Mouse (Mus musculus): Measurements from ENCODE around the gene Ccdc124. TPM values are rescaled to one million over a fixed set of nuclear protein-coding genes. Genes with fewer than 3 reads are reported as not detected.
A peak's percentile ranks its signal among the peaks of the same experiment; 100 is the strongest.

The Ccdc124 gene
- polyA plus RNA-seq, 1 experiment from 2014 or later = 149 TPM

DNA sequence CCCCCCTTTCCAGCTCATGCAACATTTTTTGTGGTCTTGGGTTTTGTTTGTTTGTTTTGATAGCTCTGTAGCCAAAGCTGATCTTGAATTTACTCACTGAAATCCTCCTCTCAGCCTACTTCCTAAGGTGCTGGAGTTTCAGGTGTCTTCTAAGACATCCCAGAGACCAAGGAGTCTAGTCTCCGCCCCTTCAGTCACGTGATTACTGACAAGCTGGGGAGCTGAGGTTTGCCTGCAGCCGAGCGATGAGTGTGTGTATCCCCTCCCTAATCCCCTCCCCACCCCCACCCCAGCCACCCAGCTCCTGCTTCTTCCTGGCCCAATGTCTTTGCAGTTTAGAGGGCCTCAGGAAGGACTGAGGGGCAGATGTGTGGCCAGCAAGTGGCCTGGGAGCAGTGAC lies 16.2 kb downstream of the Ccdc124 start:
- H3K27me3 ChIP-seq (ENCODE audit: control insufficient read depth, insufficient read depth, low read length) = no peaks in the 10 kb centered on the region
- DNase-seq (peak; percentile 65), ATAC-seq (ENCODE audit: low FRiP score, low TSS enrichment) (0 out of 2 replicates have a peak, but pooled peaks have one; percentile 19)
- peaks cover 9% of the 10 kb centered on the region; the same call in 1 of the 2 replicates for H3K36me3 ChIP-seq (ENCODE audit: control insufficient read depth, insufficient read depth, low read length)
- H3K9ac ChIP-seq (replicated peaks; ENCODE audit: low read length) = 0 out of 2 replicates have a peak overlapping the region, but pooled peaks have one; percentile 23
- H3K4me3 ChIP-seq (replicated peaks; ENCODE audit: low read depth, low read length) = no peak overlapping the region
- H3K9me3 ChIP-seq (ENCODE audit: control insufficient read depth, low read length) = no peaks in the 10 kb centered on the region
- no peak overlapping the region for H3K4me2 ChIP-seq (ENCODE audit: low read length)
- 7% methylated on average over 4 of the region's 4 CpGs for WGBS
- peak overlapping the region; percentile 55; the same call in 1 of the 2 replicates for H3K27ac ChIP-seq (replicated peaks; ENCODE audit: low read depth, low read length)
- H3K4me1 ChIP-seq (ENCODE audit: control insufficient read depth, insufficient read depth, low read length) = peaks cover 33% of the 10 kb centered on the region

DNA sequence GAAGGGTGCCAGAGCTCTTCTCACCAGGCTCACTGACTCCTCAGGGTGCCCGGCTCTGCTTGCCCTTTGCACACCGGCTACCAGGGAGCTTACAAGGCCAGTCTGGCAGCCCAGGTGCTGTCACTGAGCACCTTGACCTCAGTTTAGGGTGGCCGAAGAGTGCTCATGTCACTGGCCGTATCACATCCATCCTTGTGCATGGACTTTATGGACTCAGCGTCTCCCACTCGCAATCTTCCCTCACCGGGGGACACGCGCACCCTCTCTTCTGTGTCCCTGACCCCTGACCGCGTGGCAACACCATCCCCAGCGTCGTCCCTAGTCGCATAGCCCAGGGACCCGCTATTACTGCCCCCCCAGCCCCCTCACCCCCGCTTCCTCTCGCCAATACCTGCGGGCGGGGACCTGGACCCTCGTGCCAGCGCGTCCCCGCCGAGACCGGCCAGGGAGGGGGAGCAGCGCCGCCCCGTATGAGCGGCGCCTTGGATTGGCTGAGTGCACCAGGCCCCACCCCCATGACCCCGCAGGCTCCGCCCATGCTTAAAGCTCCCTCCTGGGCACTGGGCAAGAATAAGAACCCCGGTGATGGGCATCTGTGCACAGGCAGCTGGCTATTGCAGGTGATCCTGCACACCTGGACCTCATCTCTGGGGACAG lies 17.1 kb downstream of the Ccdc124 start:
- peak overlapping the region; percentile 43 for H3K4me3 ChIP-seq (replicated peaks; ENCODE audit: low read depth, low read length)
- peak overlapping the region; percentile 79 for H3K4me2 ChIP-seq (ENCODE audit: low read length)
- peak overlapping the region; percentile 59 for H3K9ac ChIP-seq (replicated peaks; ENCODE audit: low read length)
- peak; percentile 83 for DNase-seq
- 8% methylated on average over 33 of the region's 33 CpGs for WGBS
- no peaks in the 10 kb centered on the region for H3K27me3 ChIP-seq (ENCODE audit: control insufficient read depth, insufficient read depth, low read length)
- no peaks in the 10 kb centered on the region for H3K9me3 ChIP-seq (ENCODE audit: control insufficient read depth, low read length)
- ATAC-seq (ENCODE audit: low FRiP score, low TSS enrichment) = peak; percentile 79
- peaks cover 25% of the 10 kb centered on the region for H3K4me1 ChIP-seq (ENCODE audit: control insufficient read depth, insufficient read depth, low read length)
- H3K27ac ChIP-seq (replicated peaks; ENCODE audit: low read depth, low read length) = no peak overlapping the region
- peaks cover 9% of the 10 kb centered on the region; the same call in 1 of the 2 replicates for H3K36me3 ChIP-seq (ENCODE audit: control insufficient read depth, insufficient read depth, low read length)

- H3K36me3 ChIP-seq (ENCODE audit: control insufficient read depth, insufficient read depth, low read length) = peaks cover 9% of the 10 kb centered on the region; the same call in 1 of the 2 replicates
- no peak overlapping the region for H3K27ac ChIP-seq (replicated peaks; ENCODE audit: low read depth, low read length)
- peaks cover 23% of the 10 kb centered on the region for H3K4me1 ChIP-seq (ENCODE audit: control insufficient read depth, insufficient read depth, low read length)
- WGBS = 72% methylated on average over 5 of the region's 5 CpGs
- H3K27me3 ChIP-seq (ENCODE audit: control insufficient read depth, insufficient read depth, low read length) = no peaks in the 10 kb centered on the region
- H3K9me3 ChIP-seq (ENCODE audit: control insufficient read depth, low read length) = no peaks in the 10 kb centered on the region
- H3K4me3 ChIP-seq (replicated peaks; ENCODE audit: low read depth, low read length) = no peak overlapping the region
- ATAC-seq (ENCODE audit: low FRiP score, low TSS enrichment) (no peak), DNase-seq (no peak)
- H3K9ac ChIP-seq (replicated peaks; ENCODE audit: low read length) = no peak overlapping the region
- peak overlapping the region; percentile 79 for H3K4me2 ChIP-seq (ENCODE audit: low read length)
Measured at GRCm38 (mm10) chr8:70856028-70856427, 17.7 kb downstream of the Ccdc124 start.

GRCm38 (mm10) chr8:70853863-70854262 lies 19.9 kb downstream of the Ccdc124 start:
- H3K36me3 ChIP-seq (ENCODE audit: control insufficient read depth, insufficient read depth, low read length) = peaks cover 12% of the 10 kb centered on the region
- H3K4me1 ChIP-seq (ENCODE audit: control insufficient read depth, insufficient read depth, low read length) = peaks cover 23% of the 10 kb centered on the region
- H3K9me3 ChIP-seq (ENCODE audit: control insufficient read depth, low read length) = no peaks in the 10 kb centered on the region
- DNase-seq (no peak), ATAC-seq (ENCODE audit: low FRiP score, low TSS enrichment) (no peak)
- WGBS = 89% methylated on average over 2 of the region's 2 CpGs
- H3K4me2 ChIP-seq (ENCODE audit: low read length) = no peak overlapping the region
- H3K9ac ChIP-seq (replicated peaks; ENCODE audit: low read length) = no peak overlapping the region
- H3K27me3 ChIP-seq (ENCODE audit: control insufficient read depth, insufficient read depth, low read length) = no peaks in the 10 kb centered on the region
- H3K27ac ChIP-seq (replicated peaks; ENCODE audit: low read depth, low read length) = no peak overlapping the region
- H3K4me3 ChIP-seq (replicated peaks; ENCODE audit: low read depth, low read length) = no peak overlapping the region

DNA sequence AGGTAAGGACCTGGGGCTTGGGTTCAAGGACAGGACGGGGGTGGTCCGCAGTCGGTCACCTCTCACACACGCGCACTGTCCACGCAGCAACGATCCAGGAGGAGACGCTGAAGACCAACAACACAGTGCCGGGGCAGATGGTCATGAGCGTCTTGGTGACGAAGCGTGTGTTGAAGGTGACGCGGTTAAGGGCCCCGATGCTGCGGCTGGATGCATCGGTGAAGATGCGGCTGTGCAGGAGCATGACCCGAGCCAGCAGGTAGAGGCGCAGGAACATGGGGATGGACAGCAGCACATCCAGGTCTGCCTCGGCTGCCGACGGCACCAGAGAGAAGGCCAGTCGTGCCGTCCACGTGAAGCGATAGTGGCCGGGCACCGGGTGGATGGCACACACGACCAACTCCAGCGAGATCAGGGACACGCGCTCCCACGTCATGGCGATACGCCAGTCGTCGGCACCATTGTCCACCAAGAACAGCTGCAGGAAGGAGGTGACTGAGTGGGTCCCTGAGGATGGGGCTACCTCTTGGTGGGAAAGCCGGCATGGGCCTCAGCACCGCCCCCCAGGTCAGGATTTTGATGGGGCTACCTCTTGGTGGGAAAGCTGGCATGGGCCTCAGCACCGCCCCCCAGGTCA lies 21.0 kb downstream of the Ccdc124 start:
- H3K27me3 ChIP-seq (ENCODE audit: control insufficient read depth, insufficient read depth, low read length) = no peaks in the 10 kb centered on the region
- no peak overlapping the region for H3K9ac ChIP-seq (replicated peaks; ENCODE audit: low read length)
- 92% methylated on average over 41 of the region's 41 CpGs for WGBS
- no peak overlapping the region for H3K4me2 ChIP-seq (ENCODE audit: low read length)
- no peak overlapping the region for H3K27ac ChIP-seq (replicated peaks; ENCODE audit: low read depth, low read length)
- peaks cover 18% of the 10 kb centered on the region for H3K36me3 ChIP-seq (ENCODE audit: control insufficient read depth, insufficient read depth, low read length)
- H3K4me3 ChIP-seq (replicated peaks; ENCODE audit: low read depth, low read length) = no peak overlapping the region
- ATAC-seq (ENCODE audit: low FRiP score, low TSS enrichment) (no peak), DNase-seq (no peak)
- H3K4me1 ChIP-seq (ENCODE audit: control insufficient read depth, insufficient read depth, low read length) = peaks cover 13% of the 10 kb centered on the region
- H3K9me3 ChIP-seq (ENCODE audit: control insufficient read depth, low read length) = no peaks in the 10 kb centered on the region

DNA sequence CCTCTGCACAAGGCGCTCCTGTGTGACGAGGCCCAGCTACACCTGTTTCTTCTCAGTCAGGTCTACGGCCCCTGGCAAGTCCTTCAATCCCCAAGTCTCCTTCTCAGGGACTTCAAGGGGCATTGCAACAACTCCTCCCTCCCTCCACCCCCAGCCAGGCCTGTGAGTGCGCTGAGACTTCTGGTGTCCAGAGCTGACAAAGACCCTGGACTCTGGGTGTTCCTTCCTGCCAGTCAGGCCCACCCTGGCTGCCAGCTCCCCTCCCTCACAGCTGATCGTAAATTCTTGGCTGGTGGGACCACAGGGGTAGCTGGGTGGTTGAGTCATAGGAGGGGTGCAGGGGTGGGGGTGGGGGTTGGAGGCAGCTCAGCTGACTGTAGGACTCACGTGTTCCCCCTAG lies 21.9 kb downstream of the Ccdc124 start:
- Histone ChIP-seq H3K9me3 (ENCODE audit: control insufficient read depth, low read length) (no peaks in the 10 kb centered on the region), H3K36me3 (ENCODE audit: control insufficient read depth, insufficient read depth, low read length) (peaks cover 18% of the 10 kb centered on the region), H3K4me1 (ENCODE audit: control insufficient read depth, insufficient read depth, low read length) (peaks cover 7% of the 10 kb centered on the region), H3K27me3 (ENCODE audit: control insufficient read depth, insufficient read depth, low read length) (no peaks in the 10 kb centered on the region), H3K27ac (replicated peaks; ENCODE audit: low read depth, low read length) (no peak overlapping the region), H3K4me2 (ENCODE audit: low read length) (no peak overlapping the region), H3K4me3 (replicated peaks; ENCODE audit: low read depth, low read length) (no peak overlapping the region), H3K9ac (replicated peaks; ENCODE audit: low read length) (no peak overlapping the region)
- ATAC-seq (ENCODE audit: low FRiP score, low TSS enrichment) (no peak), DNase-seq (no peak)
- WGBS = 64% methylated on average over 6 of the region's 6 CpGs

- Histone ChIP-seq H3K9ac (replicated peaks; ENCODE audit: low read length) (no peak overlapping the region), H3K36me3 (ENCODE audit: control insufficient read depth, insufficient read depth, low read length) (peaks cover 25% of the 10 kb centered on the region), H3K27me3 (ENCODE audit: control insufficient read depth, insufficient read depth, low read length) (no peaks in the 10 kb centered on the region), H3K4me1 (ENCODE audit: control insufficient read depth, insufficient read depth, low read length) (no peaks in the 10 kb centered on the region), H3K9me3 (ENCODE audit: control insufficient read depth, low read length) (no peaks in the 10 kb centered on the region), H3K4me3 (replicated peaks; ENCODE audit: low read depth, low read length) (no peak overlapping the region), H3K27ac (replicated peaks; ENCODE audit: low read depth, low read length) (no peak overlapping the region), H3K4me2 (ENCODE audit: low read length) (no peak overlapping the region)
- DNase-seq (no peak), ATAC-seq (ENCODE audit: low FRiP score, low TSS enrichment) (no peak)
- WGBS = 86% methylated on average over 4 of the region's 4 CpGs
Measured at GRCm38 (mm10) chr8:70850947-70851346, 22.8 kb downstream of the Ccdc124 start.

DNA sequence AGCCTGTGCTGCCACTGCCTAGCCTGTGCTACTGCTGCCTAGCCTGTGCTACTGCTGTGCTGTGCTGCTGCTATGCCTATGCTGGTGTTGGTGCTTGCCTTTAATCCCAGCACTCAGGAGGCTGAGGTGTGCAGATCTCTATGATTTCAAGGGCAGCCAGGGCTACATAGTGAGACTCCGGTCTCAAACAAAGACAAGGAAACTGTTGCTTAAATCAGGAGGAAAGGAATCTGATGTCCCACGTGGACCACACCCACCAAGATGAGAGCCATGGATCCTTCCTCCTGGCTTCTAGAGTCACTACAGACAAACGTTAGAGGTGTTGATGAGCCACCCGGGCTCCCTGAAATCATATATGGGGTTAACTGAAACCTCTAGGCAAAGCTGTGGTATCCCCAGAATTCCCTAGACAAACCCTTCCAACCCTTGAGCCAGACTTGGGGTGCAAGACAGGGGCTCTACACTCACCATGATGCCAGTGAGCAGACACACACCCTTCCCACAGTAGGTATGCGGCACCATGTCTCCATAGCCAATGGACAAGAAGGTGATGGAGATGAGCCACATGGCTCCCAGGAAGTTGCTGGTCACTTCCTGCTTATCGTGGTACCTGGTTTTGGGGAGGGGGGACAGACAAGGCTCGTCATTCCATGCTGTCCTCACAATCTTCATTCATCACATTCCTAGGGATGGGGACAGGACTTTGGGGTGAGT lies 23.4 kb downstream of the Ccdc124 start:
- Histone ChIP-seq H3K4me1 (ENCODE audit: control insufficient read depth, insufficient read depth, low read length) (no peaks in the 10 kb centered on the region), H3K9me3 (ENCODE audit: control insufficient read depth, low read length) (no peaks in the 10 kb centered on the region), H3K36me3 (ENCODE audit: control insufficient read depth, insufficient read depth, low read length) (peaks cover 25% of the 10 kb centered on the region), H3K4me2 (ENCODE audit: low read length) (no peak overlapping the region), H3K4me3 (replicated peaks; ENCODE audit: low read depth, low read length) (no peak overlapping the region), H3K27ac (replicated peaks; ENCODE audit: low read depth, low read length) (no peak overlapping the region), H3K9ac (replicated peaks; ENCODE audit: low read length) (no peak overlapping the region), H3K27me3 (ENCODE audit: control insufficient read depth, insufficient read depth, low read length) (no peaks in the 10 kb centered on the region)
- DNase-seq (no peak), ATAC-seq (ENCODE audit: low FRiP score, low TSS enrichment) (no peak)
- WGBS = 84% methylated on average over 7 of the region's 7 CpGs
